Mouse (Mus musculus) C3H10T1/2 (cell line): ENCODE measurements around the gene Sprr1b. TPM values are rescaled to one million over a fixed set of nuclear protein-coding genes. Genes with fewer than 3 reads are reported as not detected.

Source experiments
- polyA plus RNA-seq, 2 experiments: library from polyadenylated mRNA; unstranded; fragments of >200 nt; fragmentation: generic; extraction: Trizol; gene quantifications; one replicate each; pipeline ENCODE4 v1.2.1; 2012; ENCODE audit warnings: missing spikeins in 2 of 2

Gene Sprr1b
- not detected for polyA plus RNA-seq

GRCm38 (mm10) chr3:92438689-92439088 lies at the start of gene Sprr1b:
Gene Sprr1b (minus strand): TSS chr3:92438789.

GRCm38 (mm10) chr3:92485863-92486262 lies 47.3 kb upstream of the Sprr1b start, which contains the start of gene Sprr1a:
Gene Sprr1a (minus strand): TSS chr3:92485895.

GRCm38 (mm10) chr3:92458620-92459019 lies 20.0 kb upstream of the Sprr1b start, which contains the start of gene Sprr3:
Gene Sprr3 (minus strand): TSS chr3:92458720.

DNA sequence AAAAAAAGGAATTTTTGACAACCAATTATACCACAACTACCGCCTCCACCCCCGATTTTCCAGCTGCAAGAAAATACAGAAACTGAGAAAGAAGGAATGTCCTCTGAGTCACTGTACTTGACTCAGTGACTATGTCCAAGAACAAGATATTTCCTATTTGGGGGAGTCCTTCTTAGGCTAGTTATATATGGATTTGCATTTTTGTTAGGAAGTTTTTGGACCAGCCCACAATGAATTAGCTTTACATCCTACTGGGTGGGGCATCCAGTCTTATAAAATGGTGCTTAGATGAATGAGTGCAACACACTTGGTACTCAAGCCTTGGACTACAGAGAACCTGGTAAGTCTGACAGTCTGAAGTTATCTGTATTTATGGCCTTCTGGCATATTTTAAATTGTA lies 6.3 kb downstream of the Sprr1b start, which contains the start of gene Sprr2k:
Gene Sprr2k, plus strand, starts transcription at position 301 of the 400 bp plus-strand sequence.

DNA sequence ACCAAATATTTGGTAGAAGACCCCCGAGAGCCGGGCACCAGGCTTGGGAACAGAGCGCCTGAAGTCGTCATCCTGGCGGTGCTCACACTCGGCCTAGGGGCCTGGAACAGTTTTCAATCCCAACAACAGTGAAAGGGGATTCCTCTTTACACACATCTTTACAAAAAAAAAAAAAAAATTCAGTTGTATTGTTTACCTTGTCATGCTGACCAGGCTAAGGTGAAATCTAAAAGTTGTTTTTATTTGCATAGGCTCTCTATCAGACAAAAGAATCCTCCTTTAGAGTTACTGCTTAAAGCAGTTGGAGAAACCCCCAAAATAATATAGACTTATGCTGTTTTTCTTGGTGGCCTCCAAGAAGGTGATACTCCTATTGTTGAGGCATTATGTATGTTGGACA lies 9.3 kb downstream of the Sprr1b start, which contains the start of gene Gm9774:
Gene Gm9774, minus strand, starts transcription at position 101 of the 400 bp plus-strand sequence.

GRCm38 (mm10) chr3:92417782-92418181 lies 20.8 kb downstream of the Sprr1b start, which contains the start of gene Sprr2j-ps:
Gene Sprr2j-ps (plus strand): TSS chr3:92418082.

GRCm38 (mm10) chr3:92407691-92408090 lies 30.9 kb downstream of the Sprr1b start, which contains the start of gene Sprr2i:
Gene Sprr2i (plus strand): TSS chr3:92407991.

Other genes starting within 250 kb of the Sprr1b start
- gene Sprr2a1, start 223.0 kb downstream of the Sprr1b start, polyA plus RNA-seq = not detected
- gene Sprr2a2, start 222.9 kb downstream of the Sprr1b start, polyA plus RNA-seq = under 1 TPM; 0.09 to 0.75 TPM
- gene Sprr2a3, start 153.4 kb downstream of the Sprr1b start, polyA plus RNA-seq = under 1 TPM in 1 of 2 experiments, not detected in 1; 0.06 TPM
- not detected for gene Sprr2b, start 122.2 kb downstream of the Sprr1b start, polyA plus RNA-seq
- gene Sprr2d, start 99.6 kb downstream of the Sprr1b start, polyA plus RNA-seq = not detected
- gene Sprr2e, start 86.6 kb downstream of the Sprr1b start, polyA plus RNA-seq = under 1 TPM in 1 of 2 experiments, not detected in 1; 0.05 TPM
- not detected for gene Sprr2f, start 73.6 kb downstream of the Sprr1b start, polyA plus RNA-seq
- gene Sprr2h, start 53.1 kb downstream of the Sprr1b start, polyA plus RNA-seq = under 1 TPM in 1 of 2 experiments, not detected in 1; 0.04 TPM
- not detected for gene Sprr2i, start 30.8 kb downstream of the Sprr1b start, polyA plus RNA-seq
- under 1 TPM in 1 of 2 experiments, not detected in 1; 0.15 TPM for gene Sprr2j-ps, start 20.7 kb downstream of the Sprr1b start, polyA plus RNA-seq
- gene Gm9774, start 9.4 kb downstream of the Sprr1b start, polyA plus RNA-seq = 10 to 100 TPM in 1 of 2 experiments, 1 to 10 TPM in 1; 6.3 to 13.3 TPM
- 1 to 10 TPM in 1 of 2 experiments, under 1 TPM in 1; 0.38 to 2.1 TPM for gene Sprr2k, start 6.2 kb downstream of the Sprr1b start, polyA plus RNA-seq
- not detected for gene Sprr3, start 19.9 kb upstream of the Sprr1b start, polyA plus RNA-seq
- gene Sprr1a, start 47.1 kb upstream of the Sprr1b start, polyA plus RNA-seq = 10 to 100 TPM in 1 of 2 experiments, 1 to 10 TPM in 1; 4.8 to 21.7 TPM
- not detected for gene Sprr4, start 61.7 kb upstream of the Sprr1b start, polyA plus RNA-seq
- not detected for gene 2310046K23Rik, start 95.7 kb upstream of the Sprr1b start, polyA plus RNA-seq
- gene Ivl, start 134.9 kb upstream of the Sprr1b start, polyA plus RNA-seq = under 1 TPM; 0.01 to 0.02 TPM
- not detected for gene Smcp, start 150.2 kb upstream of the Sprr1b start, polyA plus RNA-seq
- not detected for gene 2210017I01Rik, start 168.7 kb upstream of the Sprr1b start, polyA plus RNA-seq
- gene Lce6a, start 182.9 kb upstream of the Sprr1b start, polyA plus RNA-seq = not detected
- gene Lce1a1, start 209.5 kb upstream of the Sprr1b start, polyA plus RNA-seq = not detected
- not detected for gene Lce1b, start 218.1 kb upstream of the Sprr1b start, polyA plus RNA-seq
- not detected for gene Lce1a2, start 231.5 kb upstream of the Sprr1b start, polyA plus RNA-seq
- gene Lce1c, start 240.5 kb upstream of the Sprr1b start, polyA plus RNA-seq = not detected
- gene Lce1d, start 248.4 kb upstream of the Sprr1b start, polyA plus RNA-seq = not detected